Mouse (Mus musculus) myocyte (in vitro differentiated cells): Measurements from ENCODE around the gene Fzr1. TPM values are rescaled to one million over a fixed set of nuclear protein-coding genes. Genes with fewer than 3 reads are reported as not detected.
A peak's percentile ranks its signal among the peaks of the same experiment; 100 is the strongest.

Source experiments
- H3K27me3 ChIP-seq: one replicate; pipeline ENCODE4 v1.6.1; 2011; ENCODE audit not compliant: control insufficient read depth, insufficient read depth, insufficient read length
- H3K36me3 ChIP-seq: one replicate; pipeline ENCODE4 v1.6.1; 2011; ENCODE audit not compliant: control insufficient read depth, insufficient read depth
- H3K4me2 ChIP-seq: one replicate; pipeline ENCODE4 v1.6.1; 2011; ENCODE audit warnings: low read depth, control low read depth
- H3K4me3 ChIP-seq: one replicate; pipeline ENCODE4 v1.5.1; 2011; ENCODE audit warnings: mild to moderate bottlenecking, control low read depth, moderate library complexity
- H3K79me2 ChIP-seq: one replicate; pipeline ENCODE4 v1.6.1; 2011; ENCODE audit not compliant: control insufficient read depth, insufficient read depth
- H3ac ChIP-seq: one replicate; pipeline ENCODE4 v1.6.1; 2011; ENCODE audit not compliant: control insufficient read depth, insufficient read length
- CEBPB ChIP-seq: IDR thresholded peaks from 2 replicates; pipeline ENCODE4 v1.6.1; 2011; ENCODE audit warnings: mild to moderate bottlenecking, moderate library complexity; ENCODE audit not compliant: poor library complexity, insufficient read depth, severe bottlenecking
- E2F4 ChIP-seq: IDR thresholded peaks from one replicate; pipeline ENCODE4 v1.6.1; 2011; ENCODE audit warnings: mild to moderate bottlenecking, control low read depth, moderate library complexity; ENCODE audit not compliant: insufficient read depth
- MAX ChIP-seq: IDR thresholded peaks from one replicate; pipeline ENCODE4 v1.6.1; 2011; ENCODE audit warnings: low read depth, mild to moderate bottlenecking, control low read depth
- MYOD1 ChIP-seq, 3 experiments: IDR thresholded peaks; one replicate each; pipeline ENCODE4 v1.6.1; 2011; ENCODE audit warnings: control low read depth in 2 of 3, low read depth in 2 of 3, mild to moderate bottlenecking in 2 of 3, moderate library complexity in 1 of 3; ENCODE audit not compliant: insufficient read length in 2 of 3, control insufficient read depth in 1 of 3
- MYOG ChIP-seq, 3 experiments: IDR thresholded peaks; one replicate each; pipeline ENCODE4 v1.6.1; 2011; ENCODE audit warnings: control low read depth in 2 of 3, low read depth in 2 of 3, mild to moderate bottlenecking in 2 of 3; ENCODE audit not compliant: insufficient read length in 2 of 3, control insufficient read depth in 1 of 3, insufficient read depth in 1 of 3
- POLR2A ChIP-seq: IDR thresholded peaks from one replicate; pipeline ENCODE4 v1.6.1; 2011; ENCODE audit warnings: low read depth, mild to moderate bottlenecking, control low read depth, moderate library complexity; ENCODE audit not compliant: insufficient read length
- POLR2AphosphoS2 ChIP-seq: IDR thresholded peaks from one replicate; pipeline ENCODE4 v1.6.1; 2011; ENCODE audit warnings: low read depth, control low read depth; ENCODE audit not compliant: insufficient read length
- REST ChIP-seq: IDR thresholded peaks from one replicate; pipeline ENCODE4 v1.6.1; 2011; ENCODE audit warnings: mild to moderate bottlenecking, control low read depth, moderate library complexity; ENCODE audit not compliant: insufficient read depth, insufficient read length
- SRF ChIP-seq: IDR thresholded peaks from one replicate; pipeline ENCODE4 v1.6.1; 2011; ENCODE audit warnings: low read depth; ENCODE audit not compliant: control insufficient read depth, insufficient read length
- TCF12 ChIP-seq: IDR thresholded peaks from one replicate; pipeline ENCODE4 v1.6.1; 2011; ENCODE audit warnings: mild to moderate bottlenecking, control low read depth; ENCODE audit not compliant: poor library complexity, insufficient read depth, severe bottlenecking
- TCF3 ChIP-seq: IDR thresholded peaks from one replicate; pipeline ENCODE4 v1.6.1; 2011; ENCODE audit warnings: low read depth, control low read depth; ENCODE audit not compliant: insufficient read length
- USF1 ChIP-seq: IDR thresholded peaks from one replicate; pipeline ENCODE4 v1.6.1; 2011; ENCODE audit warnings: low read depth, mild to moderate bottlenecking, control low read depth, moderate library complexity
- polyA plus RNA-seq: library from polyadenylated mRNA; unstranded; fragments of >200 nt; fragmentation: generic; extraction: Trizol; gene quantifications from one replicate; pipeline ENCODE4 v1.2.1, GENCODE M21; 2012; ENCODE audit warnings: missing spikeins

Gene Fzr1
- polyA plus RNA-seq, 1 experiment: 42.0 TPM

DNA sequence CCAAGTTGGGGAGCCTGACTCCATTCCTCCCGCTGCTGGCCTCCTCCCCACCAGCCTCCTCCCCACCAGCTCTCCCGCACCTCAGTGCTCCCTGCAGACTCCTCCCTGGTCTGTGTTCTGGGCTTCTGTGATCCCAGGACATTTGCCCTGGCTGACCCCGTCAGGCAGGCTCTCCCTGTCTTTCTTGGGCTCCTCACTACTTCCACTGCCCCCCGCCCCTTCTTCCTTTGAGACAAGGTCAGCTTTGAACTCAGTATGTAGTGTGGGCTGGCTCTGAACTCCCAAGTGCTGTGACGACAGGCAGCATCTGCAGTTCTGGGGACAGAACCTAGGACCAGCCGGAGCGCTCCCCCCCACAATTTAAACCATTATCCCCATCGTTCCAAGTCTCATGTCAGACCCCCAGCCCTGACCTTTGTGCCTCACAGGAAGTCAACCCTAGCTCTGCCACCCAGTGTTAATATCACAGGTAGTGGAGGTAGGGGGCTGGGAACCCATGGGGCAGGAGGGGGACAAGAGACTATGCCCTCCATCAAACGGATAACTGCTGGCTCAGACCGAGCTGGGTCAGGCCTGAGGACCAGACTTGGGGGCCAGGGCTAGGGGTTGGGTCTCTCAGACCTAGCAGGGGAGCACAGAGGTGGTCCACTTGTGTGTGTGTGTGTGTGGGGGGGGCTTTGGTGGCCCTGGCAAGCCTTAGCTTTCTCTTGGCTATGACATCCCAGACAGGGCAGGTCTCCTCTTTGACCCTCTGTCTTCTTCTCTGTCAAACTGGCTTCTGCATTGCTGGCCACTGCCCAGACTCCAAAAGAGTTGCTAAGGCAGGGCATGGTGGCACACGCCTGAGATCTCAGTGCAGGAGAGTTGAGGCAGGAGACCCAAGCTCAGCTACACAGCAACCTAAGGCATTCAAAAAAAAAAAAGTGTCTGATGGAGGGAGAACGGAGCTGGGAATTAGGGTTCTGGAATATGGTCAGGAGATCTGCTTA is 39.2 kb upstream of the Fzr1 start:
- TF ChIP-seq REST (no peak), MYOD1 (IDR thresholded peaks at IDR 0.05; ENCODE audit: control insufficient read depth in 1 of 3, insufficient read length in 2 of 3, low read depth in 2 of 3) (no peak), TCF12 (no peak), POLR2A (no peak), E2F4 (no peak), POLR2AphosphoS2 (no peak), MYOG (IDR thresholded peaks at IDR 0.05; ENCODE audit: control insufficient read depth in 1 of 3, insufficient read depth in 1 of 3, insufficient read length in 2 of 3, low read depth in 2 of 3) (no peak), USF1 (no peak), SRF (no peak), MAX (no peak), CEBPB (no peak), TCF3 (no peak)
- Histone ChIP-seq H3ac (no peak overlapping the region), H3K27me3 (no peaks in the 10 kb centered on the region), H3K4me2 (peak overlapping the region; percentile 82), H3K36me3 (peaks cover 5% of the 10 kb centered on the region), H3K79me2 (peaks cover 82% of the 10 kb centered on the region), H3K4me3 (no peak overlapping the region)

- no peak overlapping the region for H3ac ChIP-seq
Measured at GRCm38 (mm10) chr10:81416581-81417226, 38.4 kb upstream of the Fzr1 start.

GRCm38 (mm10) chr10:81415549-81416310 is 37.4 kb upstream of the Fzr1 start:
- peaks cover 65% of the 10 kb centered on the region for H3K79me2 ChIP-seq
- peak overlapping the region; percentile 61 for H3K4me2 ChIP-seq
- no peak overlapping the region for H3K4me3 ChIP-seq
- H3ac ChIP-seq: no peak overlapping the region
- peaks cover 5% of the 10 kb centered on the region for H3K36me3 ChIP-seq
- H3K27me3 ChIP-seq: no peaks in the 10 kb centered on the region
- TF ChIP-seq TCF12 (peak; percentile 47), MYOG (IDR thresholded peaks at IDR 0.05; ENCODE audit: control insufficient read depth in 1 of 3, insufficient read depth in 1 of 3, insufficient read length in 2 of 3, low read depth in 2 of 3) (peak in 2 of 3 experiments; percentile 86 to 96), MYOD1 (IDR thresholded peaks at IDR 0.05; ENCODE audit: control insufficient read depth in 1 of 3, insufficient read length in 2 of 3, low read depth in 2 of 3) (peak in 1 of 3 experiments; percentile 91), REST (no peak)

More at GRCm38 (mm10) chr10:81416581-81417226, 38.4 kb upstream of the Fzr1 start:
- Histone ChIP-seq H3K27me3 (no peaks in the 10 kb centered on the region), H3K4me2 (peak overlapping the region; percentile 68), H3K4me3 (no peak overlapping the region), H3K79me2 (peaks cover 74% of the 10 kb centered on the region), H3K36me3 (peaks cover 5% of the 10 kb centered on the region)
- TF ChIP-seq MYOD1 (IDR thresholded peaks at IDR 0.05; ENCODE audit: control insufficient read depth in 1 of 3, insufficient read length in 2 of 3, low read depth in 2 of 3): peak in 1 of 3 experiments; percentile 97
- TF ChIP-seq SRF: peak; percentile 17
- TF ChIP-seq POLR2AphosphoS2: no peak
- TF ChIP-seq MYOG (IDR thresholded peaks at IDR 0.05; ENCODE audit: control insufficient read depth in 1 of 3, insufficient read depth in 1 of 3, insufficient read length in 2 of 3, low read depth in 2 of 3): peak in 2 of 3 experiments; percentile 77 to 99
- peak; percentile 77 for TF ChIP-seq E2F4
- TF ChIP-seq POLR2A: no peak
- peak; percentile 35 for TF ChIP-seq MAX
- TF ChIP-seq USF1: no peak
- no peak for TF ChIP-seq REST
- TF ChIP-seq TCF12: peak; percentile 94
- no peak for TF ChIP-seq CEBPB
- no peak for TF ChIP-seq TCF3

GRCm38 (mm10) chr10:81415146-81415545 is 36.8 kb upstream of the Fzr1 start:
- no peak overlapping the region for H3K4me3 ChIP-seq
- no peak for TF ChIP-seq REST
- TF ChIP-seq USF1: no peak
- TF ChIP-seq TCF3: no peak
- no peak for TF ChIP-seq MYOD1 (IDR thresholded peaks at IDR 0.05; ENCODE audit: control insufficient read depth in 1 of 3, insufficient read length in 2 of 3, low read depth in 2 of 3)
- H3K36me3 ChIP-seq: peaks cover 5% of the 10 kb centered on the region
- no peak overlapping the region for H3ac ChIP-seq
- no peaks in the 10 kb centered on the region for H3K27me3 ChIP-seq
- peaks cover 65% of the 10 kb centered on the region for H3K79me2 ChIP-seq
- peak overlapping the region; percentile 61 for H3K4me2 ChIP-seq
